Mouse (Mus musculus) CH12F3 (cell line): Measurements from ENCODE around the gene Acap1.

Experiments used
- in situ Hi-C: fragments of 300-500 bp; cut with MboI; formaldehyde crosslinking; loops from 2 replicates; pipeline ENCODE4 v1.14.3; 2020; ENCODE audit warnings: low sequenced_read_pairs

Gene Acap1

GRCm38 (mm10) chr11:69846198-69846680, 49.1 kb downstream of the Acap1 start, which contains the start of gene Plscr3:
Plscr3 (plus strand) TSS chr11:69846376.
- in situ Hi-C loops: no loop called here

- in situ Hi-C loops: no loop called here
Measured at GRCm38 (mm10) chr11:69838714-69839104, 56.6 kb downstream of the Acap1 start.

GRCm38 (mm10) chr11:69837952-69838713, 57.2 kb downstream of the Acap1 start, which contains the start of gene Tmem256:
Tmem256 (plus strand) TSS chr11:69838514.
- in situ Hi-C loops: no loop called here

- in situ Hi-C loops: no loop called here
Measured at GRCm38 (mm10) chr11:69837604-69837951, 57.8 kb downstream of the Acap1 start, which contains the start of gene Nlgn2. Nlgn2 (minus strand) TSS chr11:69837784.

GRCm38 (mm10) chr11:69836703-69837576, 58.4 kb downstream of the Acap1 start:
- in situ Hi-C loops: no loop called here

GRCm38 (mm10) chr11:69835966-69836335, 59.4 kb downstream of the Acap1 start:
- in situ Hi-C loops: no loop called here

- in situ Hi-C loops: no loop called here
Measured at GRCm38 (mm10) chr11:69835326-69835965, 59.9 kb downstream of the Acap1 start.

- in situ Hi-C loops: no loop called here
Measured at GRCm38 (mm10) chr11:69834001-69834549, 61.3 kb downstream of the Acap1 start.

- in situ Hi-C loops: no loop called here
Measured at GRCm38 (mm10) chr11:69833554-69833953, 61.8 kb downstream of the Acap1 start.
